Mouse (Mus musculus): Measurements from ENCODE around the gene Hhatl.

Hhatl gene

DNA sequence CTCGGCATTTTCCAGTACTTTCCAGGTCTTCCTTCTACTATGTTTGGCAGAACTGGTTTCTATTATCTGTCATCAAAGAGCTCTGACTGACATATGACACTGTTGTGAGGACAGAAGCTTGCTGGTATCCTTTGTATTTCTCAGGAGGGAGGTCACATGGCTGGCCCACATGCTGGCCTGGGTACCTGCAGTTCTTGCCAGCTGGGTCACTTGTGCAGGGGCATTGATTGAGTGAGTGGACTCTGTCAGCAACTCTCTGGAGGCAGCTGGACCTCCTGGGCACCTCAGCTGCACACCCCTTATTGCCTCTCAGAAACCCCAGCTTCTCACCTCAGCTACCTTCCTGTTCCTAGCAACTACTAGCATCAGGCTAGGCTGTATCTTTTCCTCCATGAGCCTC lies 15.2 kb upstream of the Hhatl start:
- no peak for DNase-seq (ENCODE audit: low spot score)

DNA sequence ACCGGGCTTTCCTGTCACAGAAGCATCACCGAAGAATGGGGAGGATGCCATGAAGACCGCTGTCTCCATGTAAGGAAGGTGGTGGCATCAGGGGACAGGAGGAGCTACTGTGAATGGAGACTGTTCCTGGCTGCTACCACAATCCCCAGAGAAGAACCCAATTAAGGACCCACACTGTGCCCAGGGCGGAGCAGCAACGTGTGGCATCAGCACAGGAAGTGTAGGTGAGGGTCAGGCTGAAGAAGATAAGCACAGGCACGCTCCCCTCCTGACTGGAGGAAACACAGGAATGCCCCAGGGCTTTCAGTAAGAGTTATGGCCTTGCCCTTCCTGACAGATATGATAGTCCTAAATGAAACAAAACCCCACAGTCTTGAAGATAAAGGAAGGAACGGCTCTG lies 10.4 kb upstream of the Hhatl start:
- no peak for DNase-seq (ENCODE audit: low spot score)

GRCm38 (mm10) chr9:121798887-121799520 lies 6.7 kb upstream of the Hhatl start:
- no peak for DNase-seq (ENCODE audit: low spot score)

- no peak for DNase-seq (ENCODE audit: low spot score)
These were observed 5.4 kb upstream of the Hhatl start for GRCm38 (mm10) chr9:121797722-121798121.

DNA sequence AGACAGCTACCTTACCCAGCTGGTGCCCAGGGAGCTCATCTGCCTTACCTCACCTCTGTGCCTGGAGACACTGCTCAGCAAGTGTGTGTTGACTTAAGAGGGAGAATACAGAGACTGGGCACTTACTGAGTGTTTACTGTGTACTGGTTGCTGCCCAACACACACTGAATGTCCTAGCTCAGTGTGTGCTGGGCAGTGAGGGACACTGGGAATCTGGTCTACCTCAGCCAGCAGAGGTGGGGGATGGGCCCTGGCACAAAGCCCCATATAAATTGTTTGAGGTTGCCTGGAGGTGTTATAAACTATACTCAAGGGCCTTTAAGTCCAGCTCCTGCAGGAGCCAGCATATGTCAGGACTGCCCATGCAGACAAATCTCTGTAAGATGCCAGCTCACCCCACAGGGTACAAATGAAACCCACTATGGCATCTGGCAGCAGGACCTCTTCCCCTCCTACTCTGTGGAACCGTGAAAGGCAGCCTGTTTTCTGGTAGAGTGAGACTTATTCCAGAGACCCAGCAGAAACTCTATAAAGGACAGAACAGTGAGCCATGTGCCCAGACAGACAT lies 2.7 kb upstream of the Hhatl start:
- DNase-seq (ENCODE audit: low spot score) = no peak

DNA sequence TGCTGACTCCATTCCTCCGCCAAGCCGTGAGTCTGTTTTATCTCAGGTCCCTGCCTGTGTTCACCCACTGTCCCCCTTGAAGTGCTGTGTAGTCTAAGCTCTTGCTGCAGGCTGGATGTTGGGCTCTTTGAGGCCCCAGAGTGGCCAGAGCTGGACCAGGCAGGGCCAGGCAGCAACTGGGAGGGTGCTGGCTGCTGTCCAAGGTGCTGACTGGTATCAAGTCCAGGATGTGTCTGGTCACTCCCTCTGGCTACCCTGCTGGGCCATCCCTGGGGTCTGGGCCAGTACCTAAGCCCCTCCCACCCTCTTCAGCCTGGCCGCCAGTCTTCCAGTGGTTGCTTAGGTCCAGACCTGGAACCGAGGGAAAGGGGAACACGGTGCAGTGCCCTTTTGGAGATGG lies 1.1 kb downstream of the Hhatl start:
- peak; percentile 67 for DNase-seq (ENCODE audit: low spot score)

DNA sequence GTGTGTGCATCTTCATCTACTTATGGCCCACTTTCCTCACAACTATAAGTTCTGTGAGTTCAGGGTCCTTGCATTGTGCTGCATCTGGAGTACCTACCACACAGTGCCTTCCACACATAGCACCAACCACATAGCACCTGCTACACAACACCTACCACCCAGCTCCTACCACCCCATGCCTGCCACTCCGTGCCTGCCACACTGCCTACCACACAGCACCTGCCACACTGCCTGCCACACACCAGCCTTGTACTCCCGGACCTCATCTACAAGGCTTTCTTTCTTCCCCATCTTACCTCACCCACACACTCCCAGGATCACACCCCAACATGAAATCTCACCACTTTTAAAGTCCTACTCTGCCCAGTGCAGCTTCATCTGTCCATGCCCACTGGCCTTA lies 5.9 kb downstream of the Hhatl start:
- DNase-seq (ENCODE audit: low spot score) = no peak

GRCm38 (mm10) chr9:121785261-121785660 lies 7.0 kb downstream of the Hhatl start:
- DNase-seq (ENCODE audit: low spot score) = no peak

DNA sequence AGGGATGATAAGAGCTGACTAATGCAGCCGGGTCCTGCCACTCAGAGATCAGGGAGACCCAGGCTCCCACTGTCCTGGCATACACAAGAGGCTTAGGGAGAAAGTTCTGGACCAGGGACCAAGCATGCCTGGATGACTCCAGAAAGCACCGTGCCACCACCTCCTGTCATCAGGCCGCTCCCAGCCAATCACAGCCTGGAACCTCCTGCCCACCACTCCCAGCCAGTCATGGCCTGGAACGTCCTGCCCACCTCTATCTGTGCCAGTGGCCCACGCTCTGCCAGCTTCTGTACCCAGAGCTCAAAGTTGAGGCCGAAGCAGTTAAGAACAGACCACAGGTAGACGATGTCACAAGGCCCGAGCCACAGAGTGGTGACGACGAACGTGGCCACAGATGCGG lies 7.5 kb downstream of the Hhatl start:
- no peak for DNase-seq (ENCODE audit: low spot score)

GRCm38 (mm10) chr9:121778066-121778624 lies 14.2 kb downstream of the Hhatl start:
- no peak for DNase-seq (ENCODE audit: low spot score)

- no peak for DNase-seq (ENCODE audit: low spot score)
These were observed 14.7 kb downstream of the Hhatl start, which contains the start of gene Klhl40 for GRCm38 (mm10) chr9:121777484-121778065. TSS of gene Klhl40 (plus strand) at chr9:121777607.

DNA sequence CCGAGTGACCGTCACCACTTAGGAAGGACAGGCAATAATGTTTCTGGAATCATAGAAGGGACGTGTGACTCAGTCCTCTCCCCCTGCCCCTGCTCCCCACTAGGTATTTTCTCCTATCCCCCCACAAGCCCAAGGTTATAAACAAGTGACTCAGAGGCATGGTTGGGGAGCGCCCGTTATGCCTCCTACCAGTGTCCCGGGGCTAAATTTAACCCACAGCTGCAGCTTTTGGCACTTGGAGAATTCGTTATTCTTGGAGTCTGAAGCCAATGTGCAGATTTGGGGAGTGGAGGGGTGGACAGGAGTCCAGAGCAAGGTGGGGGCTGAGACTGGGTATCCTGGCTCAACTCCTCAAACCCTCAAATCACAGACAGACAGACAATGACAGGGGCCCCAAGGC lies 15.8 kb downstream of the Hhatl start:
- no peak for DNase-seq (ENCODE audit: low spot score)

DNA sequence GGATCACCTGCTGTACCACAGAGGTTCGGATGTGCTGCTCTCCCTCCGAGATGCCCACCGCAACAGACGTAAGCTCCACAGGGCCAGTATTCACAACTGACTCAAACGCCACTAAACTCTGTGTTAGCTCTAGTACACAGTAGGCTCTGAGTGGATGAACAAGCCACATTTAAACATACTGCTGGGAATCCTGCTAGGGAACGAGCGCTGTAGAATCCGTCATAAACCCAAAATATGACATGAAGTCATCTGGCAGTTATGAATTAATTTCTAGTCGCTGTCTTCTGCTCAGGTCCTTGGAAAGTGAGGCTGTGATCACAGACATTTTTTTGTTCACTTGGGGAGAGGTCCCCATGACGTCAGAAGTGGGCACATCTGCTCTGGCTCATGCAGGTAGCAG lies 16.4 kb downstream of the Hhatl start:
- DNase-seq (ENCODE audit: low spot score) = no peak

DNA sequence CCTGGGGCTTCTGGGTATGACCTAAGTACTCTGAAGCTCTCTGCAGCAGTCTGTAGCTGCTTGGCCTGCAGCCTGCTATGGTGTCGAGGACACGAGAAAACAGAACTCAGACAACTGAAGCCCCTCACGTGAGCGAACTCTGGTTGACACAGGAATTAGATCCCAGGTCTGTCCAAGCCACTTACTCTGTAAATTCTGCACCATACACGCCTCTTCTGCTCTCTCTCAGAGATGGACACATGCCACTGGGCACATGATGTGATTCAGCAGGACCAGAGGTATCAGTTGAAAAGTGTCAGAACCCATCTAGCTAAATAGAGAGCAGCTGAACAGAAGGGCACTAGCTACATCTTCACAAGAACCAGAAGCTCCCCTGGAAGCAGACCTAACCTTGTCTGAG lies 19.9 kb downstream of the Hhatl start:
- DNase-seq (ENCODE audit: low spot score) = no peak

DNA sequence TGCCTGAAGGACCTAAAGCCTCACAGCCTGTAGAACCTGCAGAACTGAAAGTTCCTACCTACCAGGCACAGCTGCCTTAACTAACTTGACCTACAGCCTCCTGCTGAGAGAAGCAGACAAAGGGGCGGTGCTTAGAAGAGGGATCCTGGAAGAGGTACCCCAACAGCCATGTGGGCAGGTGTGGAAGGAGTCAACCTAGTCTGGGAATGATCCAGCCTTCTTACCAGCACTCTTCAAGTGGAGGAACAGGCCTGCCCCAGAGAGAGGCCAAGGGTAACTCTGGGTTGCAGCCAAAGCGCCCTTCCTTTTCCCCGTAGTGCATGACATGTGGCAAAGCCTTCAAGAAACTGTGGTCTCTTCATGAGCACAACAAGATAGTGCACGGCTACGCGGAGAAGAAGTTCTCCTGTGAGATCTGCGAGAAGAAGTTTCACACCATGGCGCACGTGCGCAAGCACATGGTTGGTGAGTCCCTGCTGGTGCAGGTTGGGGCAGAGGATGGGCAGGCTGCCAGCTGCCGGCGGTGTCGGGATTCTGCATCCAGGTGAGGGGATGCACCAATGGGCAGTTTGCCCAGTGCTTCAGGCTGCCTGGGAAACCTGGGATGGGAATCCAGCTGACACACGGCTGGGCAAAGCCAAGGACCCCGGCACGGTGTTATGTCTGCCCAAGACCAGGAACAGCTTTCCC lies 27.0 kb downstream of the Hhatl start:
- DNase-seq (ENCODE audit: low spot score) = no peak

DNA sequence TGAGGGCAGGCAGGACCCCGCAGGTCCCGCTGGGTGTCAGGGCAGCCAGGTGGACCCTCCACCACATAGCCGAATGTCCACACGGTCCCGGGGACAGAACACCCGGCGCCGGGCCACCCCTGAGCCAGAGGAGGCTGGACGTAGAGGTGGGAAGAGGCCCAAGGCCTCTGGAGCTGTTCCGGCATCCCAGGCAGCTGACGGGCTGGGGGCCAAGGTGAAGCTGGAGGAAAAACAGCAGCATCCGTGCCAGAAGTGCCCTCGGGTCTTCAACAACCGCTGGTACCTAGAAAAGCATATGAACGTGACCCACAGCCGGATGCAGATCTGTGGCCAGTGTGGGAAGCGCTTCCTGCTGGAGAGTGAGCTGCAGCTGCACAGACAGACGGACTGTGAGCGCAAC lies 28.6 kb downstream of the Hhatl start:
- DNase-seq (ENCODE audit: low spot score) = no peak

- DNase-seq (ENCODE audit: low spot score) = no peak
These were observed 29.5 kb downstream of the Hhatl start for GRCm38 (mm10) chr9:121762761-121763160.

- no peak for DNase-seq (ENCODE audit: low spot score)
These were observed 30.1 kb downstream of the Hhatl start for GRCm38 (mm10) chr9:121762248-121762647.

- no peak for DNase-seq (ENCODE audit: low spot score)
These were observed 30.5 kb downstream of the Hhatl start for GRCm38 (mm10) chr9:121761787-121762186.

- DNase-seq (ENCODE audit: low spot score) = no peak
These were observed 31.1 kb downstream of the Hhatl start for GRCm38 (mm10) chr9:121761091-121761665.

- peak; percentile 71 for DNase-seq (ENCODE audit: low spot score)
These were observed 31.8 kb downstream of the Hhatl start for GRCm38 (mm10) chr9:121760271-121761090.
